Mouse (Mus musculus) spleen, postnatal 14 days (tissue): Measurements from ENCODE around the gene Mdm2.

Experiments used
- DNase-seq, 2 experiments: peaks; one replicate each; pipeline ENCODE4 v3.0.0; 2021 to 2022; ENCODE audit warnings: low spot score in 2 of 2

Gene Mdm2

GRCm38 (mm10) chr10:117643711-117644428 is 66.7 kb downstream of the Mdm2 start:
- no peak for DNase-seq

- DNase-seq, result no peak
Observed at GRCm38 (mm10) chr10:117643302-117643701, 67.3 kb downstream of the Mdm2 start.

- DNase-seq, result no peak
Observed at GRCm38 (mm10) chr10:117642491-117643262, 67.9 kb downstream of the Mdm2 start.

GRCm38 (mm10) chr10:117642201-117642450 is 68.4 kb downstream of the Mdm2 start:
- DNase-seq, result no peak

- DNase-seq, result no peak
Observed at GRCm38 (mm10) chr10:117641400-117642200, 69.0 kb downstream of the Mdm2 start.

- DNase-seq, result no peak
Observed at GRCm38 (mm10) chr10:117640595-117641078, 69.9 kb downstream of the Mdm2 start.

GRCm38 (mm10) chr10:117639899-117640594 is 70.5 kb downstream of the Mdm2 start:
- no peak for DNase-seq

- no peak for DNase-seq
Observed at GRCm38 (mm10) chr10:117639221-117639599, 71.3 kb downstream of the Mdm2 start.
